Mouse (Mus musculus): ENCODE data around the gene Tex2.

DNA sequence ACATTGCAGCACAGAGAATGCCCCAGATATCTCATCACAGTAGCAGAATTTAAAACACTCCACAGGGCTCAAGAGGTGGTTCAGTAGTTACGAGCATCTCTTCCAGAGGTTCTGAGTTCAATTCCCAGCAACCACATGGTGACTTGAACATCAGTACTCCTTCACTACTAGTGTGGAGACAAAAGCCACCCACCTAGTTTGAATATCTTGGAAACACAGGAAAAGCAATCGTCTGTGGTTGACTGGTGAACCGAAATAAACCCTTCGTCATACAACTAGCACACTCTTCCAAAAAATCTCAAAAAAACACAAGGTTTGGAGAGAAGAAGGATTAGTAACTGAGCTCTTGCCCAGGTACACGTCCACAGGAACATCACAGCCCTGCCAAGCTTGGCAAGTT, 149.4 kb downstream of the Tex2 start:
- TF ChIP-seq CTCF (conservative IDR thresholded peaks at IDR 0.05; ENCODE audit: insufficient read depth, insufficient read length, low read depth, low read length): no peak
- TF ChIP-seq POLR2A (IDR thresholded peaks at IDR 0.05; ENCODE audit: low read depth, low read length): no peak
